Mouse (Mus musculus): Measurements from ENCODE around the gene Mageb18. TPM values are rescaled to one million over a fixed set of nuclear protein-coding genes. Genes with fewer than 3 reads are reported as not detected.

Gene Mageb18
- polyA plus RNA-seq, 1 experiment, result not detected

DNA sequence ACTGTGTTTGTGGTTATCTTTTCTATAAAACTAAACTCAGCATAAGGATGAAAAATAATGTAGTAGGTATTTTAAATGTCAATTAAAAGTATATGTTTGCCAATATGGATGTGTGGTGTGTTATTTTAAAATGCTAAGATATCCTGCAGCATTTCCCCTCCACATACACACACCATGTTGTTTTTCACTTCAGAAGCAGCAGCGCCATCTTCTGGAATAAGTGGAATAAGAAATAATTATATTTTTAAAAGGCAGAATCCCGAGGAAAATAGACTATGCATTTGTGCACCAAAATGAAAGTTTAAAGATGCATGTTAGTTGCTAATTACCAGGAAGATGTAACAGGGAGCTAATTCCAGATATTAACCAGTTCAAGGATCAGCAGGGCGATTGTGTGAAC, 138.9 kb downstream of the Mageb18 start:
- H3K27ac ChIP-seq (ENCODE audit: insufficient read depth, low read depth, low read length), result no peak overlapping the region
- no peak for TF ChIP-seq POLR2A (IDR thresholded peaks at IDR 0.05; ENCODE audit: low read depth, low read length)
- no peak for TF ChIP-seq CTCF (IDR thresholded peaks at IDR 0.05; ENCODE audit: extremely low read depth, insufficient read length, insufficient replicate concordance, low read depth, low read length)
- H3K4me1 ChIP-seq (ENCODE audit: control insufficient read depth, insufficient read depth, insufficient read length, low read length), result no peaks in the 10 kb centered on the region
- H3K27me3 ChIP-seq (ENCODE audit: control insufficient read depth, insufficient read depth, low read length), result no peaks in the 10 kb centered on the region
- H3K4me3 ChIP-seq (ENCODE audit: low read depth, low read length), result no peak overlapping the region
- WGBS, result 36% methylated on average over 3 of the region's 3 CpGs
- no peaks in the 10 kb centered on the region for H3K36me3 ChIP-seq (ENCODE audit: control insufficient read depth, insufficient read depth, low read length)

DNA sequence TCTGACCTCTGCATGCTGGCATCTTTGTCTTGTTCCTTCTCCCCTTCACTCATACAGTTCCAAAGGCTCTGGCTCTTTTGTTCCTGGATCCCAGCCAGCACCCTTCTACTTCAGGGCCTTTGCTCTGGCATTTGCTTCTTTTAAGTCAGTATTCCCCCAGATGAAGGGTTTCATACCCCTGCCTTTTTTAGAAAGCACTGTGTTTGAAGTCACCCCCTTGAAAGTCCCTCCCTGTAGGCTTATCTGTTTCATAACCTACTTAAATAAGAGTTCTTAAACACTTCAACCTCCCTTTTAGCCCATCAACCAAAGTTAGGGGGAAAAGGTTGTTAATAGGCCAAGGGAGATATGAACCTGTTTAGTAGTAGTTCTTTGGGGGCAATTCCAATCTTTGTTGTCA, 212.0 kb downstream of the Mageb18 start:
- Histone ChIP-seq H3K27me3 (ENCODE audit: control insufficient read depth, insufficient read depth, low read length) (no peaks in the 10 kb centered on the region), H3K27ac (ENCODE audit: insufficient read depth, low read depth, low read length) (no peak overlapping the region), H3K36me3 (ENCODE audit: control insufficient read depth, insufficient read depth, low read length) (no peaks in the 10 kb centered on the region), H3K4me3 (ENCODE audit: low read depth, low read length) (no peak overlapping the region), H3K4me1 (ENCODE audit: control insufficient read depth, insufficient read depth, insufficient read length, low read length) (no peaks in the 10 kb centered on the region)
- TF ChIP-seq POLR2A (IDR thresholded peaks at IDR 0.05; ENCODE audit: low read depth, low read length) (no peak), CTCF (IDR thresholded peaks at IDR 0.05; ENCODE audit: extremely low read depth, insufficient read length, insufficient replicate concordance, low read depth, low read length) (no peak)

DNA sequence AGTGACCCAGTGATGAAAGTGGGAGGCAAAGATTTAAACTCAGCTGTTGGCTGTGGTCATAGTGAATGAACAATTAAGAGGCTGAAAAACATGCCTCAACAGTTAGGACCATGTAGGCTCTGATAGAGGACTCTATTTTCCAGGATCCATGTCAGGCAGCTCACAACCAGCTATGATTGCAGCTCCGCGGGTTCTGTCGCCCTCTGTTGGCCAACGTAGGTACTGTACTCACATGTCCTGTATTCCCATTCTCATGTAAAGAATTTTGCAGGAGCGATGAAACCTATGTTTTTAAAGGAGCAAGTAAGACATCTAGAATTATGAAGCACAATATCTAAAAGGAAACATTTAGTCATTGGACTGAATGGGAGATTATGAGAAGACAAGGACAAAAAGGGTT, 256.4 kb downstream of the Mageb18 start:
- 15% methylated on average over 5 of the region's 5 CpGs for WGBS
- no peak overlapping the region for H3K27ac ChIP-seq (ENCODE audit: insufficient read depth, low read depth, low read length)
- H3K4me1 ChIP-seq (ENCODE audit: control insufficient read depth, insufficient read depth, insufficient read length, low read length), result no peaks in the 10 kb centered on the region
- no peaks in the 10 kb centered on the region for H3K36me3 ChIP-seq (ENCODE audit: control insufficient read depth, insufficient read depth, low read length)
- peak; percentile 32; the same call in 1 of the 2 replicates for TF ChIP-seq CTCF (IDR thresholded peaks at IDR 0.05; ENCODE audit: extremely low read depth, insufficient read length, insufficient replicate concordance, low read depth, low read length)
- no peak for TF ChIP-seq POLR2A (IDR thresholded peaks at IDR 0.05; ENCODE audit: low read depth, low read length)
- no peak overlapping the region for H3K4me3 ChIP-seq (ENCODE audit: low read depth, low read length)
- H3K27me3 ChIP-seq (ENCODE audit: control insufficient read depth, insufficient read depth, low read length), result no peaks in the 10 kb centered on the region

DNA sequence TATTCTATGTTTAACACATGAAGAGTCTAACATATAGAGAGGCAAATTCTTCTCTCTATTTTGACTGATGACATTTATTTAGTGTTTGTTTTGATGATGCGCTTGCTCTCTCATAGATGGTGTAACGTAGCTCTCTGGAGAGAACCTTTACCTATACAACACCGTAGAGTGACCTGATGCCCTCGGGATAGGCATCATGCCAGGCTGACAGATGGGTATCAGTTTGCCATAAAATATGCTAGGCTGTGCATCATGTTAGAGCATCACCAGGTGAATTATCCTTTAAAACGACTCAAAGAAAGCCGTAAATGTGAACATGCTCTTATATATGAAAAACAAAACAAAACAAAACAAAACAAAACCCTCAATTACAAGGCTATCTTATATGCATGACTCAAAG, 258.5 kb downstream of the Mageb18 start:
- Histone ChIP-seq H3K27me3 (ENCODE audit: control insufficient read depth, insufficient read depth, low read length) (no peaks in the 10 kb centered on the region), H3K4me1 (ENCODE audit: control insufficient read depth, insufficient read depth, insufficient read length, low read length) (no peaks in the 10 kb centered on the region), H3K4me3 (ENCODE audit: low read depth, low read length) (no peak overlapping the region), H3K27ac (ENCODE audit: insufficient read depth, low read depth, low read length) (no peak overlapping the region), H3K36me3 (ENCODE audit: control insufficient read depth, insufficient read depth, low read length) (no peaks in the 10 kb centered on the region)
- TF ChIP-seq POLR2A (IDR thresholded peaks at IDR 0.05; ENCODE audit: low read depth, low read length) (no peak), CTCF (IDR thresholded peaks at IDR 0.05; ENCODE audit: extremely low read depth, insufficient read length, insufficient replicate concordance, low read depth, low read length) (no peak)
- WGBS, result 80% methylated on average over 6 of the region's 6 CpGs

DNA sequence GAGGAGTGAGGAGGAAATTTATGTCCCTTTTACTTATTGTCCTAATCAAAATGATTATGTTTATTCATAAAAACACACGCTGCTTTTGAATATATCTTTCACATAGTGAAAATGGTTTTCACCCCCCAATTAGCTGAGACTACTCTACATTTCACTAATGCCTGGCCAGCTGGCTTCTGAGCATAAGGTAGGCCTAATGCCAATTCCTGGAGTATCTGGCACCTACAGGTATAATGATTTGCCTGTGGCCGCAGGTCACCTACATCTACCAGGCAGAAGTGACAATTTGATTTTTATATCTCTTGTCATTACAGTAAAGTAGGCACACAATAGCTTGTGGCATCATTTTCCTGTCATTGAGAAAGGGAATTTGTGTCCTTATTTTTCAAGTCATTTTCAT, 259.8 kb downstream of the Mageb18 start:
- H3K27me3 ChIP-seq (ENCODE audit: control insufficient read depth, insufficient read depth, low read length), result no peaks in the 10 kb centered on the region
- H3K4me1 ChIP-seq (ENCODE audit: control insufficient read depth, insufficient read depth, insufficient read length, low read length), result no peaks in the 10 kb centered on the region
- H3K4me3 ChIP-seq (ENCODE audit: low read depth, low read length), result no peak overlapping the region
- H3K27ac ChIP-seq (ENCODE audit: insufficient read depth, low read depth, low read length), result no peak overlapping the region
- no peaks in the 10 kb centered on the region for H3K36me3 ChIP-seq (ENCODE audit: control insufficient read depth, insufficient read depth, low read length)
- no peak for TF ChIP-seq CTCF (IDR thresholded peaks at IDR 0.05; ENCODE audit: extremely low read depth, insufficient read length, insufficient replicate concordance, low read depth, low read length)
- no peak for TF ChIP-seq POLR2A (IDR thresholded peaks at IDR 0.05; ENCODE audit: low read depth, low read length)
- WGBS, result 87% methylated on average over 2 of the region's 2 CpGs

DNA sequence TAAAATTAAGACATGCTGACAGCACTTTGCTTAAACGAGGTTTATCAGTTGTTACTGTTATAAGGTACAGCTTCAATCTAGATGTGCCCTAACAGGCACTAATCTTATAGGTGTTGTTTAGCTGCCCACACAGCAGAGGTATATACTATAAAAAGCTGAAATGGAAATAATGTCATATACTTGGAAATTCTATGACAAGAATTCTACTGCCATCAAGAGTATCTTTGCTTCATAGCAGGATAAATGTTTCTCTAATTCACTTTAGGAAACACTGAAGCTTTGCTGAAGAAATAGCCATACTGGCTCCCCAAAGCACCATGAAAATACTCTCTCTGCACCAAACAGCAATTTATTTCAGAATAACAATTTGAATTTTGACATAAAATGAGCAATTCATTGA, 265.9 kb downstream of the Mageb18 start:
- Histone ChIP-seq H3K4me1 (ENCODE audit: control insufficient read depth, insufficient read depth, insufficient read length, low read length) (no peaks in the 10 kb centered on the region), H3K36me3 (ENCODE audit: control insufficient read depth, insufficient read depth, low read length) (no peaks in the 10 kb centered on the region), H3K27ac (ENCODE audit: insufficient read depth, low read depth, low read length) (no peak overlapping the region), H3K27me3 (ENCODE audit: control insufficient read depth, insufficient read depth, low read length) (no peaks in the 10 kb centered on the region), H3K4me3 (ENCODE audit: low read depth, low read length) (no peak overlapping the region)
- 53% methylated on average over 1 of the region's 1 CpGs for WGBS
- no peak for TF ChIP-seq POLR2A (IDR thresholded peaks at IDR 0.05; ENCODE audit: low read depth, low read length)
- TF ChIP-seq CTCF (IDR thresholded peaks at IDR 0.05; ENCODE audit: extremely low read depth, insufficient read length, insufficient replicate concordance, low read depth, low read length), result no peak

DNA sequence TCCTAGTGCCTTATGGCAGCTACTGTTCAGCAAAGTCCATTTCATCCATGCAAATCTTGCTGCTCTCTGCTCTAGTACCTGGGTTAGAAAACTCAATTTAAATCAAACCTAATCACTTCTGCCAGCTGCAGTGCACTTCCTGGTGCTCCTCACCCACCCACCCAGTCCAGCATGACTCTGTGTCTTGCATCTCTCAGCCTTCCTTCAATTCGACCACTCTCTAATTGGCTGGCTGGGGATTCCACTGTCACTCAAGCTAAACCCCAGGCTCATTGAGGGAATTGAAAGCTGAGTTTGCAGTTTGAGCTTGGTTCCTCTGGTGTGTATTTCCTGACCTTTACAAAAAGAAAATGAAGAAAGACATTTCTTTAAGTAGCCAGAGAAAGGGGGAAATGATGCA, 275.8 kb downstream of the Mageb18 start:
- Histone ChIP-seq H3K4me3 (ENCODE audit: low read depth, low read length) (no peak overlapping the region), H3K4me1 (ENCODE audit: control insufficient read depth, insufficient read depth, insufficient read length, low read length) (no peaks in the 10 kb centered on the region), H3K36me3 (ENCODE audit: control insufficient read depth, insufficient read depth, low read length) (no peaks in the 10 kb centered on the region), H3K27me3 (ENCODE audit: control insufficient read depth, insufficient read depth, low read length) (no peaks in the 10 kb centered on the region), H3K27ac (ENCODE audit: insufficient read depth, low read depth, low read length) (no peak overlapping the region)
- TF ChIP-seq POLR2A (IDR thresholded peaks at IDR 0.05; ENCODE audit: low read depth, low read length), result no peak
- TF ChIP-seq CTCF (IDR thresholded peaks at IDR 0.05; ENCODE audit: extremely low read depth, insufficient read length, insufficient replicate concordance, low read depth, low read length), result no peak
- 48% methylated on average over 1 of the region's 1 CpGs for WGBS

DNA sequence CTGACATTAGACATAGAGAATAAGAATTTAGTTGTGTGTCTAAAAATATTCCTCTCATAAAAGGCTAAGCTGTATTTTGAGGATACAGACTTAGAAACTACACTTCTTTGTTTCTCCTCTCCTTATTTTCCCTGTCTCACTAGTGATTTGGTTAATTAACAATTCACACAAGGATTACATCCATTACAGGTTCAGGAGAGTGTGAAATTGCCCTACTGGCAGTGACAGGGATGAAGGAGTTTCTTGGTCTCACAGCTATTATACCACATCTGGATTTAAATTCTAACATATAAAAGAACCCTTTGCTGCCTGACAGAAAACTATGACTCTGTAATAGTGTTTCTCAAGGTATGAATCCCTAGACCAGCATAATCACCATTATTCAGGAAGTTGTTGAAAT, 318.8 kb downstream of the Mageb18 start:
- H3K4me3 ChIP-seq (ENCODE audit: low read depth, low read length), result no peak overlapping the region
- no peak overlapping the region for H3K27ac ChIP-seq (ENCODE audit: insufficient read depth, low read depth, low read length)
- TF ChIP-seq POLR2A (IDR thresholded peaks at IDR 0.05; ENCODE audit: low read depth, low read length) (no peak), CTCF (IDR thresholded peaks at IDR 0.05; ENCODE audit: extremely low read depth, insufficient read length, insufficient replicate concordance, low read depth, low read length) (no peak)
- no peaks in the 10 kb centered on the region for H3K27me3 ChIP-seq (ENCODE audit: control insufficient read depth, insufficient read depth, low read length)
- H3K36me3 ChIP-seq (ENCODE audit: control insufficient read depth, insufficient read depth, low read length), result no peaks in the 10 kb centered on the region
- H3K4me1 ChIP-seq (ENCODE audit: control insufficient read depth, insufficient read depth, insufficient read length, low read length), result no peaks in the 10 kb centered on the region

Other genes with a start within 250 kb of the Mageb18 start
- not detected in 2 replicates for gene Gm5941, start 109.6 kb downstream of the Mageb18 start, polyA plus RNA-seq (2012; rRNA removed)